Mouse (Mus musculus) small intestine, adult 2 months (tissue): ENCODE measurements around the gene Rcan1. TPM values are rescaled to one million over a fixed set of nuclear protein-coding genes. Genes with fewer than 3 reads are reported as not detected.

Experiments used
- H3K27ac ChIP-seq: fragments of 200-500 bp; 2 replicates; pipeline ENCODE4 v1.5.1; 2012; ENCODE audit warnings: low read depth, low read length, control low read depth, inconsistent platforms; ENCODE audit not compliant: insufficient read depth
- H3K27me3 ChIP-seq: fragments of 200-500 bp; 2 replicates; pipeline ENCODE4 v1.6.1; 2012; ENCODE audit warnings: mild to moderate bottlenecking, moderate library complexity, low read length, inconsistent platforms; ENCODE audit not compliant: control insufficient read depth, insufficient read depth
- H3K36me3 ChIP-seq: fragments of 200-500 bp; 2 replicates; pipeline ENCODE4 v1.6.1; 2012; ENCODE audit warnings: mild to moderate bottlenecking, low read length, control low read depth, inconsistent platforms; ENCODE audit not compliant: control insufficient read depth, insufficient read depth
- H3K4me1 ChIP-seq: fragments of 200-500 bp; 2 replicates; pipeline ENCODE4 v1.6.1; 2012; ENCODE audit warnings: low read length, inconsistent platforms, mixed read lengths; ENCODE audit not compliant: control insufficient read depth, insufficient read depth, insufficient read length
- H3K4me3 ChIP-seq: fragments of 200-500 bp; 2 replicates; pipeline ENCODE4 v1.5.1; 2012; ENCODE audit warnings: low read depth, mild to moderate bottlenecking, control low read depth, inconsistent platforms, low read length, moderate library complexity
- CTCF ChIP-seq: fragments of 200-500 bp; IDR thresholded peaks from 2 replicates; pipeline ENCODE4 v1.5.1; 2012; ENCODE audit warnings: low read depth, mild to moderate bottlenecking, control low read depth, inconsistent platforms, low read length, moderate library complexity, mixed read lengths; ENCODE audit not compliant: insufficient replicate concordance, insufficient read length; ENCODE audit errors: extremely low read depth
- POLR2A ChIP-seq: fragments of 200-500 bp; IDR thresholded peaks from 2 replicates; pipeline ENCODE4 v1.6.1; 2012; ENCODE audit warnings: low read depth, mild to moderate bottlenecking, control low read depth, inconsistent platforms, low read length, moderate library complexity
- WGBS: fragments of 180-500 bp; shearing (Covaris S2); methylation state at CpG from one replicate; pipeline ENCODE4 v1.1.7; 2018; 5-methylcytosine and 5-hydroxymethylcytosine counted together
- polyA plus RNA-seq: library from polyadenylated mRNA; depleted of rRNA; stranded (reverse); fragments of >200 nt; gene quantifications from 2 replicates; pipeline ENCODE4 v1.2.3, GENCODE M21; 2012

Gene Rcan1
- polyA plus RNA-seq, 1 experiment, result 9.7 TPM

DNA sequence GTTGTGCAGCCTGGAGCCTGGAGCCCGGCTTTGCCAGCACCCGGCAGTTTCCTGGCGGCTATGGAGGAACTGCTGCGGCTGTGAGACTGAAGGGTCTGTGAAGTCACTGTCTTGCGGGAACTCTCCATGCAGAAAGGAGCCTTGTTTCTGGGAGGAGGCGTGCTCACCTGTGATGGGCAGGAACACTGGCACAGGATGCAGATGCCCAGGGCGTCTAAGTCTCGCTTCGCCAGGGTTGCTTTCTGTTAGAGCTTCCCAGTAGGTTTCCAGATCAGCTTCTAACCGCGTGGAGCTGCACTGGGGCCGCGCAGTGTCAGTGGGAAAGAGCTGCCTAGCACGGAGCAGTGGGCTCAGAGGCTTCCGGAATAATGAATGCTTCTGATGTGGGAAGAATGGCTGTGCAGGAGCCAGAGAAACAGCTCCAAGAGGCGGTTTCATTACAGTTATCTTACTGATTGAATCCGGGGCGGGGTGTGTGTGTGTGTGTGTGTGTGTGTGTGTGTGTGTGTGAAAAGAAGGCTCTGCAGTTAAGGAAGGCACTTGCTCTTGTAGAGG, 35.2 kb downstream of the Rcan1 start:
- no peaks in the 10 kb centered on the region for H3K36me3 ChIP-seq
- no peak for TF ChIP-seq POLR2A
- no peak for TF ChIP-seq CTCF
- H3K4me1 ChIP-seq, result no peaks in the 10 kb centered on the region
- WGBS, result 89% methylated on average over 18 of the region's 18 CpGs
- no peak overlapping the region for H3K27ac ChIP-seq
- no peak overlapping the region for H3K4me3 ChIP-seq
- no peaks in the 10 kb centered on the region for H3K27me3 ChIP-seq

- 89% methylated on average over 3 of the region's 3 CpGs for WGBS
- H3K36me3 ChIP-seq, result no peaks in the 10 kb centered on the region
- H3K27ac ChIP-seq, result no peak overlapping the region
- no peaks in the 10 kb centered on the region for H3K27me3 ChIP-seq
- H3K4me1 ChIP-seq, result no peaks in the 10 kb centered on the region
- no peak overlapping the region for H3K4me3 ChIP-seq
- TF ChIP-seq CTCF, result no peak
- TF ChIP-seq POLR2A, result no peak
Observed at GRCm38 (mm10) chr16:92433176-92433575, 37.5 kb downstream of the Rcan1 start.

DNA sequence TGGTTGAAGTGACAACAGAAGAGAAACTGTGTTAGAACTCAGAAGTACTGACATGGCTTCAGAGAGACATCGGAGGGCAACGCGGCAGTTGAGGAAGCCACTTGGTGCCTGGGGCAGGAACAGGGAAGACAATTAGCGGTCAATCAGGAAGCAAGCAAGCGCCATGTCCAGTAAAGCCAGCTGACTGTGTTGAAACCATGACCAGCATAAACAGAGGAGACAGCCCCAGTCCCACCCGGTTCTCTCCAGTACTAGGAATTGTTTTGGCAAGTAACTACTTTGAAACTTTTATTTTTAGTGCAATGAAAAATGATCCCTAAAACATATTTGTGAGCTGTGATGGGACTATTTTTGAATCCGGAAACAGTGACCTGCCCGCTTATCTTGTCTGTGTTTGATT, 39.9 kb downstream of the Rcan1 start:
- Histone ChIP-seq H3K27me3 (no peaks in the 10 kb centered on the region), H3K4me1 (no peaks in the 10 kb centered on the region), H3K36me3 (no peaks in the 10 kb centered on the region), H3K27ac (no peak overlapping the region), H3K4me3 (no peak overlapping the region)
- WGBS, result 86% methylated on average over 8 of the region's 8 CpGs
- TF ChIP-seq CTCF, result no peak
- no peak for TF ChIP-seq POLR2A

- H3K27ac ChIP-seq, result 0 out of 2 replicates have a peak overlapping the region, but pooled peaks have one; percentile 16
- no peak overlapping the region for H3K4me3 ChIP-seq
- no peaks in the 10 kb centered on the region for H3K36me3 ChIP-seq
- H3K27me3 ChIP-seq, result no peaks in the 10 kb centered on the region
- WGBS, result 46% methylated on average over 19 of the region's 19 CpGs
- peaks cover 2% of the 10 kb centered on the region; the same call in 1 of the 2 replicates for H3K4me1 ChIP-seq
- TF ChIP-seq POLR2A (no peak), CTCF (no peak)
Observed at GRCm38 (mm10) chr16:92428197-92428950, 42.3 kb downstream of the Rcan1 start.

DNA sequence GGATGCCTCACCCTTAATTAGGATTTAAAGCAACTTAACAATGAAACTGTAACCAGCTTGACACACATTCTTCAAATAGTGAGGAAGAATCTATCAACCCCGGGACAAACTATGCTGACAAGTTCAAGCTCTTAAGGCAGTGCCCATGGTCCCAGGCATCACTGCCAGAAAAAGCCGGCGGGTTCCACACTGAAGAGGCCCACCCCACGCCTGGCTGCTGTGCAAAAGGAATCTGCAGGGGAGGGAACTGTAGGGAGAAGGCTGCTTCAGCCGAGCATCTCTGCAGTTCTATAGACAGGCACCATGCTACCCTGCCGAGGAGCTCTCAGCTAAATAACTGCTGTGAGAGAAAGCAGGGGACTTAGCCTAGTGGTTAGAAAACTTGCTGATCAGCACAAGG, 44.0 kb downstream of the Rcan1 start:
- H3K4me3 ChIP-seq, result no peak overlapping the region
- no peaks in the 10 kb centered on the region for H3K36me3 ChIP-seq
- no peak overlapping the region for H3K27ac ChIP-seq
- peaks cover 14% of the 10 kb centered on the region for H3K4me1 ChIP-seq
- H3K27me3 ChIP-seq, result no peaks in the 10 kb centered on the region
- WGBS, result 85% methylated on average over 6 of the region's 6 CpGs
- TF ChIP-seq CTCF (no peak), POLR2A (no peak)

DNA sequence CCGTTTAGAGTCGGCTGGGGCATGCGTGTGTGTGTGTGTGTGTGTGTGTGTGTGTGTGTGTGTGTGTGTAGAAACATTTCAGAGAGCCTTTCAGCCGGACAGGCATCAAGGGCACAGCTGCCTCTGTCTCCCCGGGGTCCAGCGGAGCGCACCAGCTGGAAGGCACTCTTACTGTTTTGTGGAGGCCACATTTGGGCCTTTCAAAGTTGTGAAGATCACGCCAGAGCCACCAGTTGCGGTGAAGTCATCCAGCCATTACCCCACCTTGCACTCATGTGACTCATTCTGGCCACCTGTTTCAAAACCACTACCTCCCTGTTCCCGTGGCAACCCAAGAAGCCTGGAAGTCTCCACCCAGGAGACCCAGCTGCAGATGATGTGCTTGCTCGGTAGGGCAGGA, 44.8 kb downstream of the Rcan1 start:
- Histone ChIP-seq H3K4me1 (peaks cover 22% of the 10 kb centered on the region), H3K4me3 (no peak overlapping the region), H3K27me3 (no peaks in the 10 kb centered on the region), H3K36me3 (no peaks in the 10 kb centered on the region), H3K27ac (no peak overlapping the region)
- TF ChIP-seq POLR2A, result no peak
- TF ChIP-seq CTCF, result no peak
- WGBS, result 59% methylated on average over 11 of the region's 11 CpGs

- no peak overlapping the region for H3K4me3 ChIP-seq
- TF ChIP-seq CTCF, result no peak
- no peak for TF ChIP-seq POLR2A
- 44% methylated on average over 10 of the region's 10 CpGs for WGBS
- no peaks in the 10 kb centered on the region for H3K36me3 ChIP-seq
- no peaks in the 10 kb centered on the region for H3K27me3 ChIP-seq
- H3K4me1 ChIP-seq, result peaks cover 32% of the 10 kb centered on the region
- H3K27ac ChIP-seq, result no peak overlapping the region
Observed at GRCm38 (mm10) chr16:92423363-92423762, 47.3 kb downstream of the Rcan1 start.
